Mouse (Mus musculus): ENCODE measurements around the gene Topors. TPM values are rescaled to one million over a fixed set of nuclear protein-coding genes. Genes with fewer than 3 reads are reported as not detected.

The Topors gene
- polyA plus RNA-seq, 1 experiment from 2014 or later: 38.1 TPM

DNA sequence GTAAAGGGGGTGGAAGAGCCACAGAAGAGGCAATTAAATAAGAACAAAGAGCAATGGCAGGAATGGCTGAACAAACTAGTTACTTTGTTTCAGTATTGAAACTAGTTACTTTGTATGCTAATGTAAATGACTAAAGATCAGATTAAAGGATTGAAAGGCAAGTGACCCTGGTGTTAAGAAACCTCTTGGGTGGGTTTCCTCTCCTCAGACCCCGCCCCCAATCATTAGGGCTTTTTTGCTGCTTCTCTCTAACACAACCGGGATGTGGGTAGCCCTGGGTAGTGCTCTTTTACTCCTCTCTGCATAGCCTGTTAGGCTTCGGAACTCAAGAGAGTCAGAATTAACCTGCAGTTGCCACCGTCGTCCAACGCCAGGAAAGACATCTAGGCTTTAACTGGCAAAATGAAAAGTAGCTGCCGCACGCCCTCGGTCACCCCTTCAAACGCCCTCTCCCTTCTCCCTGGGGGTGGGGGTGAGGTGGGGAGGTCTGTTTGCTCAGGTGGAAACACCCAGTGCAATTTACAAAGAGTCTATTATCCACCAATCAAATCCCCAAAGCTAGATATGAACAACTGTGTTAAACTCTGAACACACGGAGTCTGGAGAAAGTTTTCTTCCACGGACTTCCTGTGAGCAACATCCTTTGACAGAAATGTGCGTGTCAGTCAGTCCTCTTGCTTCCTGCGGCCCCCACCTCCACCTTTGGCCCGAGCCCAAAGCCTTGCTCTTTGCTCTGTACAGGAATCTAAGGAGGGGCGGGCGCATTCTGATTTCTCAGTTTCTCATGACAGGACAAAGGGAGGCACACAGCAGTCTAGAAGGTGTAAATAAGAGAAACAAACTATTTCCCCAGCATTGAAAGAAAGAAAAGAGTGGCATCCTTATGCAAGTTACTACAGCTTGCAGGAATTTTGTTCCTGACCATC is 30.9 kb downstream of the Topors start:
- Histone ChIP-seq H3K4me3 (replicated peaks; ENCODE audit: low read length) (peak overlapping the region; percentile 52), H3K4me2 (ENCODE audit: low read length) (peak overlapping the region; percentile 85), H3K9me3 (ENCODE audit: control insufficient read depth, low read length) (no peaks in the 10 kb centered on the region), H3K4me1 (replicated peaks; ENCODE audit: control insufficient read depth, insufficient read depth, low read length) (peaks cover 14% of the 10 kb centered on the region), H3K27ac (ENCODE audit: low read length) (no peak overlapping the region), H3K36me3 (ENCODE audit: control insufficient read depth, insufficient read depth) (no peaks in the 10 kb centered on the region), H3K9ac (replicated peaks; ENCODE audit: low read depth, low read length) (peak overlapping the region; percentile 57), H3K27me3 (replicated peaks; ENCODE audit: control insufficient read depth, insufficient read depth, low read length) (no peaks in the 10 kb centered on the region)
- peak; percentile 26; the same call in 1 of the 2 replicates for ATAC-seq
- WGBS: under 1% methylated on average over 17 of the region's 17 CpGs

DNA sequence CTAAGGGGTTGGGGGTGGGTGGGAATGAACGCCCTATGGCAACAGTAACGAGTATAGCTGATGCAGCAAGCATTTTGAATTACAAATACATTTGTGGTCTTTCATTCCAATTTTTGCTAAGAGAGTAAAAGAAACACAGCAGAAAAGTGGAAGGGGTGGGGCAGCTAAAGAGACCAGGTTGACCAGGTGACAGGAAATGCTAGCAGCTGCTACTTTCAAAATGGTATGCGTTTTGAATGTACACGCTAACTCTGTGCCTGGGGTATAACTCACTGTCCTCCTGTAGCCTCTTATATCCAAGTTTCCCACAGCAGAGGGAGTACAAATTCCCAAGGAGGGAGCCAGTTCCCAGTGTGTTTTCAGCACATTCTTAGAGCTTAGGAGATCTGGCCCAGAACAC is 32.8 kb downstream of the Topors start:
- no peaks in the 10 kb centered on the region for H3K9me3 ChIP-seq (ENCODE audit: control insufficient read depth, low read length)
- no peak overlapping the region for H3K4me2 ChIP-seq (ENCODE audit: low read length)
- peaks cover 14% of the 10 kb centered on the region for H3K4me1 ChIP-seq (replicated peaks; ENCODE audit: control insufficient read depth, insufficient read depth, low read length)
- no peak for ATAC-seq
- 89% methylated on average over 4 of the region's 4 CpGs for WGBS
- H3K27ac ChIP-seq (ENCODE audit: low read length): no peak overlapping the region
- no peaks in the 10 kb centered on the region for H3K27me3 ChIP-seq (replicated peaks; ENCODE audit: control insufficient read depth, insufficient read depth, low read length)
- H3K4me3 ChIP-seq (replicated peaks; ENCODE audit: low read length): no peak overlapping the region
- no peak overlapping the region for H3K9ac ChIP-seq (replicated peaks; ENCODE audit: low read depth, low read length)
- H3K36me3 ChIP-seq (ENCODE audit: control insufficient read depth, insufficient read depth): no peaks in the 10 kb centered on the region

DNA sequence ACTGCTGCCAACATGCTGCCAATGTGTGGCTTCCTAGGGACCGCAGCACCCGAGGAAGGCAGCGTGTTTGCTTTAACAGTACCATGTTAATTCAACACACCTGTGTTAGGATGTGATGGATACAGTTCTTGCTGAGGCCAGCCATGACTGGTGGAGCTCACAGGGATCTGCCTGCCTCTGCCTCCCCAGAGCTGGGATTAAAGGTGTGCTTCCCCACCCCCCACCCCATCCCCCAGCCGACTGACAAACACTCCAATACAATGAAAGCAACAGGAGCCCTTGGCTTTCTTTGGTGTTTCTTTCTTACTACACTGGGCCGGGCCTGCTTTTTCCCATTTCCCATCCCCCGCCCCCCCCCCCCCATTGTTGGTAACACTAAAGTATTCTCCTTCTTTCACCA is 35.4 kb downstream of the Topors start:
- WGBS: 76% methylated on average over 6 of the region's 6 CpGs
- H3K4me2 ChIP-seq (ENCODE audit: low read length): no peak overlapping the region
- H3K9ac ChIP-seq (replicated peaks; ENCODE audit: low read depth, low read length): no peak overlapping the region
- H3K27ac ChIP-seq (ENCODE audit: low read length): no peak overlapping the region
- H3K4me3 ChIP-seq (replicated peaks; ENCODE audit: low read length): no peak overlapping the region
- no peak for ATAC-seq
- H3K4me1 ChIP-seq (replicated peaks; ENCODE audit: control insufficient read depth, insufficient read depth, low read length): peaks cover 7% of the 10 kb centered on the region
- H3K36me3 ChIP-seq (ENCODE audit: control insufficient read depth, insufficient read depth): no peaks in the 10 kb centered on the region
- H3K9me3 ChIP-seq (ENCODE audit: control insufficient read depth, low read length): no peaks in the 10 kb centered on the region
- no peaks in the 10 kb centered on the region for H3K27me3 ChIP-seq (replicated peaks; ENCODE audit: control insufficient read depth, insufficient read depth, low read length)

DNA sequence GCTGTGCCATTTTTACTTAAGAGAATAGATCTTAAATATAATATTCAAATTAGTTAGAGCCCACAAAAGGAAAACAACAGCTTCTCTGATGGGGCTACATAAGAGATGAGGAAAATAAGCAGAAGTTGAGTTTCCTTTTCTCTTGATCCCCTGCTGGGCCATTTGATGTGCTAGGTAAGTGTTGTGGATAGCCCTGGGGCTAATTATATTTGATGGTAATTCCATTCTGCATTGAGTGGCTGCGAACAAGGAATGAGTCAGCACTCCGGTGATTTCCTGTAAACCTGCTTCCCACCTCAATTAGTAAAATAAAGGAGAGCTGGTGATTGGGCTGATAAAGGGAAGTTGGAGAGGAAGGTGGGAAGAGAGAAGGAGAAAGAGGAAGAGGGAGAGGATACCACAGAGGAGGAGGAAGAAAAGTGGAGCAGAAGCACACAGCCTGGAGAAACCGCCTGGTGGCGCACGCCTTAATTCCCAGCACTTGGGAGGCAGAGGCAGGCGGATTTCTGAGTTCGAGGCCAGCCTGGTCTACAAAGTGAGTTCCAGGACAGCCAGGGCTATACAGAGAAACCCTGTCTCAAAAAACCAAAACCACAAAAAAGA is 36.5 kb downstream of the Topors start:
- H3K9me3 ChIP-seq (ENCODE audit: control insufficient read depth, low read length): no peaks in the 10 kb centered on the region
- H3K27me3 ChIP-seq (replicated peaks; ENCODE audit: control insufficient read depth, insufficient read depth, low read length): no peaks in the 10 kb centered on the region
- H3K9ac ChIP-seq (replicated peaks; ENCODE audit: low read depth, low read length): no peak overlapping the region
- H3K36me3 ChIP-seq (ENCODE audit: control insufficient read depth, insufficient read depth): no peaks in the 10 kb centered on the region
- no peaks in the 10 kb centered on the region for H3K4me1 ChIP-seq (replicated peaks; ENCODE audit: control insufficient read depth, insufficient read depth, low read length)
- H3K4me2 ChIP-seq (ENCODE audit: low read length): no peak overlapping the region
- no peak for ATAC-seq
- H3K27ac ChIP-seq (ENCODE audit: low read length): no peak overlapping the region
- no peak overlapping the region for H3K4me3 ChIP-seq (replicated peaks; ENCODE audit: low read length)
- 88% methylated on average over 7 of the region's 7 CpGs for WGBS

DNA sequence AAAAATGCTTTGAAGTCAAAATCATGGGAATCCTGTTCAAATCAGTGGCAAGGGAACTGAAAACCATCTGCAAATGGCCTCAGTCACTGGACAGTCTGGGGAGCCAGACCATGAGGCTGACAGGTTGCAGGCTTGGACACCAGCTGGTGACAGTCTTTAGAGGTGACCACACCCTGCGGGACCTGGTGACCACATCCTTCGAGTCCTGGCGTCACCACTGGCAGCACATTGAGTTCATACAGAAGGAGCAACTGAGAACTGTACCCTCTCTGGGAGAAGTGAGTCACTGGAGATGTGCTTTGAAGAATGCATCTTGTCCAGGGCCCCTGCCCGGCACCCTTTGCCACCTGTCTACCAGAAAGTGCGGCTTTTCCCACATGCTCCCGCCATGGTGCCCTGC is 39.9 kb downstream of the Topors start:
- WGBS: 96% methylated on average over 6 of the region's 6 CpGs
- Histone ChIP-seq H3K9ac (replicated peaks; ENCODE audit: low read depth, low read length) (no peak overlapping the region), H3K27ac (ENCODE audit: low read length) (no peak overlapping the region), H3K9me3 (ENCODE audit: control insufficient read depth, low read length) (no peaks in the 10 kb centered on the region), H3K27me3 (replicated peaks; ENCODE audit: control insufficient read depth, insufficient read depth, low read length) (no peaks in the 10 kb centered on the region), H3K4me3 (replicated peaks; ENCODE audit: low read length) (no peak overlapping the region), H3K4me2 (ENCODE audit: low read length) (no peak overlapping the region), H3K4me1 (replicated peaks; ENCODE audit: control insufficient read depth, insufficient read depth, low read length) (no peaks in the 10 kb centered on the region), H3K36me3 (ENCODE audit: control insufficient read depth, insufficient read depth) (no peaks in the 10 kb centered on the region)
- ATAC-seq: no peak

DNA sequence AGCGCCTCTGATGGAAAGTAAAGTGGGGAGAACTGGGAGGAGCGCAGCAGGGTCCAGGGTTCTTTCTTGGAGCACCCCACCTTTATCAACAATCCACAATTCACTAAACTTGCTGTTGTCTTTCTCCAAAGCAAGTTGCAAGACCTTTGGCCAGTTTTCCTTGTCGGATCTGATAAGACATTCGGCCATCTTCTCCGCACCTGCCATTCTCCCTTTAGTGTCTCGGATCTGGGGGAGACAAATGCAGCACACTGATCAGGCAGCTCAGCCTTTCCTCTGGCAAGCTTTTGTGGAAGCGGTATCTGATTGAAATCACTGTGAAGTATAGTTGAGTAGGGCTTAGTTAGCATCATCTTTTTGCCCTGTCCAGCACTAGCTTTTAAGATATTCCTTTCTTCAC is 41.8 kb downstream of the Topors start:
- ATAC-seq: no peak
- WGBS: 94% methylated on average over 7 of the region's 7 CpGs
- no peaks in the 10 kb centered on the region for H3K9me3 ChIP-seq (ENCODE audit: control insufficient read depth, low read length)

DNA sequence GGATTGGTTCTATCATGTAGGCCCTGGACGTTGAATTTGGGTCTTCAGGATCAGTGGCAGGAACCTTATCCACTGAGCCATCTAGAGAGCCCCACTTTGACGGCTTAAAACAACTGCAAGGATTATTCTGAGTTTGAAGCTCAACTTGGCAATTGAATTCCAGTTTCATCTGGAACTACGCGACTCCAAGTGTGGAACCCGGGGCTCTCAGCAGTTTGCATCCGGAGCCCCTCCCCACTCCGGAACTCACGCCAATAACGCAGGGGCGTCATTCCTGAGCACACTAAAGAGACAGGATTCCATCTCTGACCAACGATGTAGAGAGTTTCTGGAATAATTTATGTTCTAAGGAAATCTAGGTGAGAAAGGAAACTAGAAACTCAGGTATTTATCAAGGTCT is 42.5 kb downstream of the Topors start:
- H3K9me3 ChIP-seq (ENCODE audit: control insufficient read depth, low read length): no peaks in the 10 kb centered on the region
- no peak overlapping the region for H3K4me3 ChIP-seq (replicated peaks; ENCODE audit: low read length)
- ATAC-seq: no peak
- H3K4me1 ChIP-seq (replicated peaks; ENCODE audit: control insufficient read depth, insufficient read depth, low read length): no peaks in the 10 kb centered on the region
- H3K4me2 ChIP-seq (ENCODE audit: low read length): no peak overlapping the region
- no peak overlapping the region for H3K27ac ChIP-seq (ENCODE audit: low read length)
- H3K36me3 ChIP-seq (ENCODE audit: control insufficient read depth, insufficient read depth): no peaks in the 10 kb centered on the region
- no peak overlapping the region for H3K9ac ChIP-seq (replicated peaks; ENCODE audit: low read depth, low read length)
- WGBS: 93% methylated on average over 11 of the region's 11 CpGs
- H3K27me3 ChIP-seq (replicated peaks; ENCODE audit: control insufficient read depth, insufficient read depth, low read length): no peaks in the 10 kb centered on the region

More for the DNA sequence above, 41.8 kb downstream of the Topors start:
- Histone ChIP-seq H3K4me3 (replicated peaks; ENCODE audit: low read length) (no peak overlapping the region), H3K9ac (replicated peaks; ENCODE audit: low read depth, low read length) (no peak overlapping the region), H3K4me2 (ENCODE audit: low read length) (no peak overlapping the region), H3K27me3 (replicated peaks; ENCODE audit: control insufficient read depth, insufficient read depth, low read length) (no peaks in the 10 kb centered on the region), H3K36me3 (ENCODE audit: control insufficient read depth, insufficient read depth) (no peaks in the 10 kb centered on the region), H3K4me1 (replicated peaks; ENCODE audit: control insufficient read depth, insufficient read depth, low read length) (no peaks in the 10 kb centered on the region), H3K27ac (ENCODE audit: low read length) (no peak overlapping the region)

DNA sequence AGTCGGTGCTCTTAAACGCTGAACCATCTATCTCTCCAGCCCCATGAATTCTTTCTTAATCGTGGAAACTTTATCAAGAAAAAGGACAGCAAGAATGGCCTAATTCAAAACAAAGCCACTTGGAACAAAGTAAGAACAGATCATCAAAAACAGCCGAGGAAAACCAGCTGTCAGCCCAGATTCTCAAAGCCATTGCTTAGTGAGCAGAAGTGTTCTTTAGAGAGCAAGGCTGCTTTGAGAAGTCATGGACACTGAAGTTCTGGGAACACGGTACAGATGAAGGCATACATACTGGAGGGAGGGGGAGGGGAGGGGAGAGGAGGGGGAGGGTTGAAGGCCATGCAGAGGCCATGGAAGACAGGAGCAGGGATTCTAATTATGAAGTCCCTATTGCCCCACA is 43.6 kb downstream of the Topors start:
- no peak overlapping the region for H3K9ac ChIP-seq (replicated peaks; ENCODE audit: low read depth, low read length)
- H3K4me1 ChIP-seq (replicated peaks; ENCODE audit: control insufficient read depth, insufficient read depth, low read length): no peaks in the 10 kb centered on the region
- no peak for ATAC-seq
- H3K4me2 ChIP-seq (ENCODE audit: low read length): no peak overlapping the region
- H3K9me3 ChIP-seq (ENCODE audit: control insufficient read depth, low read length): no peaks in the 10 kb centered on the region
- WGBS: 69% methylated on average over 5 of the region's 5 CpGs
- no peak overlapping the region for H3K4me3 ChIP-seq (replicated peaks; ENCODE audit: low read length)
- H3K27ac ChIP-seq (ENCODE audit: low read length): no peak overlapping the region
- H3K36me3 ChIP-seq (ENCODE audit: control insufficient read depth, insufficient read depth): no peaks in the 10 kb centered on the region
- H3K27me3 ChIP-seq (replicated peaks; ENCODE audit: control insufficient read depth, insufficient read depth, low read length): no peaks in the 10 kb centered on the region

DNA sequence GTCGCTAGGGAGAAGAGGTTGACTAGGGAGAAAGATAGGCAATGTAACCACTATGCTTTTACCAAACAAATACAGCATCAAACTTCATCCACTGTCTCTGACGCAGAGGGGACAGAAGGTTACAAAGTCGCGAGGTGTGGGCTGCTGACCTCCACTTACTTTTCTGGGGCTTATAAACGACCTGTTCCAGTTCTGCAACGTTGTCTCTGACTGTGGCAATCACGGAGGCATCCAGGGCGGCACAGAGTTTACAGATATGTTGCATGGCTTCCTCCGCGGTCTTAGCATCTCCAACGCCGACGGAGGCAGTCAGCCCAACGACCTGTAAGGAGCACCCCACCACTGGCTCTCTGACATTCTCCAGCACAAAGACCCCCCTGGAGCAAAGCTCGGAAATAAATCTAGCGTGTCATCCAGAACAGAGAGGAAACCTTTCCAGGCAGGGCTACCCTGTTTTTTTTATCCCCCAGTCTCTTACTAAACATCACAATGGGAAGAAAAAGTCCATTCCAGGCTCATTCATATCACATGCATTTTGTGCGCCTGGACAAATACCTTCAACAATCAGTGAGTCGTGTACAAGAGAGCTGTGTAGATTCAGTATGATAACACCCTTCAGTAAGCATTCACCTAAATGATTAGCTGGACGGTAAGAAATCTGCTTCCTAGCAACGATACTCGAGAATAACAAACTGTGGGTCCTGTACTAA is 47.6 kb downstream of the Topors start:
- no peak overlapping the region for H3K9ac ChIP-seq (replicated peaks; ENCODE audit: low read depth, low read length)
- no peak for ATAC-seq
- WGBS: 55% methylated on average over 21 of the region's 21 CpGs
- no peak overlapping the region for H3K27ac ChIP-seq (ENCODE audit: low read length)
- H3K36me3 ChIP-seq (ENCODE audit: control insufficient read depth, insufficient read depth): no peaks in the 10 kb centered on the region
- H3K4me1 ChIP-seq (replicated peaks; ENCODE audit: control insufficient read depth, insufficient read depth, low read length): 0 out of 2 replicates have a peak, but pooled peaks cover 4% of the 10 kb centered on the region
- H3K27me3 ChIP-seq (replicated peaks; ENCODE audit: control insufficient read depth, insufficient read depth, low read length): no peaks in the 10 kb centered on the region
- no peaks in the 10 kb centered on the region for H3K9me3 ChIP-seq (ENCODE audit: control insufficient read depth, low read length)
- no peak overlapping the region for H3K4me3 ChIP-seq (replicated peaks; ENCODE audit: low read length)
- no peak overlapping the region for H3K4me2 ChIP-seq (ENCODE audit: low read length)

All from forebrain, embryonic 16.5 days (tissue).